Mouse (Mus musculus): Measurements from ENCODE around the gene Usp28. TPM values are rescaled to one million over a fixed set of nuclear protein-coding genes. Genes with fewer than 3 reads are reported as not detected.

The Usp28 gene
- polyA plus RNA-seq, 1 experiment from 2014 or later, result 31.6 TPM

- Histone ChIP-seq H3K4me3 (ENCODE audit: low read length) (peak within 1 kb of the TSS; percentile 76), H3K9me3 (ENCODE audit: control insufficient read depth, low read length) (no peaks in the 10 kb centered on the region), H3K4me2 (ENCODE audit: low read depth, low read length) (peak within 1 kb of the TSS; percentile 74), H3K4me1 (replicated peaks; ENCODE audit: control insufficient read depth, insufficient read depth, low read length) (peaks cover 6% of the 10 kb centered on the region; the same call in 1 of the 2 replicates), H3K27ac (ENCODE audit: low read length) (peak within 1 kb of the TSS; percentile 68; the same call in 1 of the 2 replicates), H3K27me3 (ENCODE audit: control insufficient read depth, insufficient read depth, low read depth, low read length) (no peaks in the 10 kb centered on the region), H3K9ac (ENCODE audit: low read length) (peak within 1 kb of the TSS; percentile 88), H3K36me3 (ENCODE audit: control insufficient read depth, insufficient read depth, low read length) (peaks cover 8% of the 10 kb centered on the region; the same call in 1 of the 2 replicates)
- under 1% methylated on average over 53 of the region's 53 CpGs for WGBS
- ATAC-seq (ENCODE audit: low read depth), result peak; percentile 100
These were observed 70.4 kb downstream of the Usp28 start, which contains the start of gene Zw10 for GRCm38 (mm10) chr9:49055333-49056205. Gene Zw10, plus strand, starts transcription at chr9:49055613.

- Histone ChIP-seq H3K4me3 (ENCODE audit: low read length) (no peak overlapping the region), H3K4me2 (ENCODE audit: low read depth, low read length) (no peak overlapping the region), H3K4me1 (replicated peaks; ENCODE audit: control insufficient read depth, insufficient read depth, low read length) (no peaks in the 10 kb centered on the region), H3K36me3 (ENCODE audit: control insufficient read depth, insufficient read depth, low read length) (peaks cover 49% of the 10 kb centered on the region), H3K27ac (ENCODE audit: low read length) (no peak overlapping the region), H3K27me3 (ENCODE audit: control insufficient read depth, insufficient read depth, low read depth, low read length) (no peaks in the 10 kb centered on the region), H3K9ac (ENCODE audit: low read length) (no peak overlapping the region), H3K9me3 (ENCODE audit: control insufficient read depth, low read length) (no peaks in the 10 kb centered on the region)
- ATAC-seq (ENCODE audit: low read depth), result no peak
- 89% methylated on average over 3 of the region's 3 CpGs for WGBS
These were observed 91.7 kb downstream of the Usp28 start for GRCm38 (mm10) chr9:49076847-49077246.

GRCm38 (mm10) chr9:49081107-49081506, 95.9 kb downstream of the Usp28 start, which contains the start of gene Tmprss5:
Gene Tmprss5, plus strand, starts transcription at chr9:49081260.
- Histone ChIP-seq H3K36me3 (ENCODE audit: control insufficient read depth, insufficient read depth, low read length) (peaks cover 30% of the 10 kb centered on the region), H3K4me1 (replicated peaks; ENCODE audit: control insufficient read depth, insufficient read depth, low read length) (no peaks in the 10 kb centered on the region), H3K4me3 (ENCODE audit: low read length) (no peak within 1 kb of the TSS), H3K4me2 (ENCODE audit: low read depth, low read length) (no peak within 1 kb of the TSS), H3K27me3 (ENCODE audit: control insufficient read depth, insufficient read depth, low read depth, low read length) (no peaks in the 10 kb centered on the region), H3K9me3 (ENCODE audit: control insufficient read depth, low read length) (no peaks in the 10 kb centered on the region), H3K27ac (ENCODE audit: low read length) (no peak within 1 kb of the TSS), H3K9ac (ENCODE audit: low read length) (no peak within 1 kb of the TSS)
- 66% methylated on average over 5 of the region's 5 CpGs for WGBS
- no peak for ATAC-seq (ENCODE audit: low read depth)

GRCm38 (mm10) chr9:49081561-49081960, 96.4 kb downstream of the Usp28 start:
- Histone ChIP-seq H3K4me3 (ENCODE audit: low read length) (no peak overlapping the region), H3K9me3 (ENCODE audit: control insufficient read depth, low read length) (no peaks in the 10 kb centered on the region), H3K27me3 (ENCODE audit: control insufficient read depth, insufficient read depth, low read depth, low read length) (no peaks in the 10 kb centered on the region), H3K27ac (ENCODE audit: low read length) (no peak overlapping the region), H3K9ac (ENCODE audit: low read length) (no peak overlapping the region), H3K36me3 (ENCODE audit: control insufficient read depth, insufficient read depth, low read length) (peaks cover 30% of the 10 kb centered on the region), H3K4me1 (replicated peaks; ENCODE audit: control insufficient read depth, insufficient read depth, low read length) (no peaks in the 10 kb centered on the region), H3K4me2 (ENCODE audit: low read depth, low read length) (no peak overlapping the region)
- no peak for ATAC-seq (ENCODE audit: low read depth)
- WGBS, result 16% methylated on average over 4 of the region's 4 CpGs

- H3K9ac ChIP-seq (ENCODE audit: low read length), result no peak overlapping the region
- H3K27me3 ChIP-seq (ENCODE audit: control insufficient read depth, insufficient read depth, low read depth, low read length), result no peaks in the 10 kb centered on the region
- no peak overlapping the region for H3K27ac ChIP-seq (ENCODE audit: low read length)
- 64% methylated on average over 11 of the region's 11 CpGs for WGBS
- no peak overlapping the region for H3K4me3 ChIP-seq (ENCODE audit: low read length)
- no peaks in the 10 kb centered on the region for H3K9me3 ChIP-seq (ENCODE audit: control insufficient read depth, low read length)
- H3K4me1 ChIP-seq (replicated peaks; ENCODE audit: control insufficient read depth, insufficient read depth, low read length), result no peaks in the 10 kb centered on the region
- no peak for ATAC-seq (ENCODE audit: low read depth)
- no peaks in the 10 kb centered on the region for H3K36me3 ChIP-seq (ENCODE audit: control insufficient read depth, insufficient read depth, low read length)
- H3K4me2 ChIP-seq (ENCODE audit: low read depth, low read length), result no peak overlapping the region
These were observed 102.1 kb downstream of the Usp28 start for GRCm38 (mm10) chr9:49087317-49087716.

Other genes with a start within 250 kb of the Usp28 start
- 13.3 and 18.4 TPM in 2 replicates for gene Zbtb16, start 149.2 kb upstream of the Usp28 start, polyA plus RNA-seq (2015; fragmentation: Nextera tagmentation; extraction: Ambion mirVana)
- gene Htr3a, start 74.3 kb upstream of the Usp28 start, polyA plus RNA-seq (2015; fragmentation: Nextera tagmentation; extraction: Ambion mirVana), result 1.3 and 1.9 TPM in 2 replicates
- gene Htr3b, start 20.4 kb upstream of the Usp28 start, polyA plus RNA-seq (2015; fragmentation: Nextera tagmentation; extraction: Ambion mirVana), result 0.20 and 0.39 TPM in 2 replicates
- 41.2 and 43.5 TPM in 2 replicates for gene Zw10, start 70.2 kb downstream of the Usp28 start, polyA plus RNA-seq (2015; fragmentation: Nextera tagmentation; extraction: Ambion mirVana)
- 0.16 and 0.46 TPM in 2 replicates for gene Tmprss5, start 95.9 kb downstream of the Usp28 start, polyA plus RNA-seq (2015; fragmentation: Nextera tagmentation; extraction: Ambion mirVana)

Data from lung, embryonic 16.5 days (tissue).